Mouse (Mus musculus): Measurements from ENCODE around the gene Pnpla6. TPM values are rescaled to one million over a fixed set of nuclear protein-coding genes. Genes with fewer than 3 reads are reported as not detected.

Pnpla6 gene
- polyA plus RNA-seq (2016; fragmentation: Nextera tagmentation; extraction: Ambion mirVana): 29.0 and 29.6 TPM in 2 replicates

GRCm38 (mm10) chr8:3515260-3515671 is at the start of gene Pnpla6:
TSS of gene Pnpla6 (plus strand) at chr8:3515384.
- Histone ChIP-seq H3K27ac (peak within 1 kb of the TSS; percentile 77), H3K9ac (peak within 1 kb of the TSS; percentile 61), H3K36me3 (peaks cover 33% of the 10 kb centered on the region), H3K9me3 (no peaks in the 10 kb centered on the region), H3K4me1 (0 out of 2 replicates have a peak, but pooled peaks cover 4% of the 10 kb centered on the region), H3K4me3 (peak within 1 kb of the TSS; percentile 62), H3K4me2 (replicated peaks) (peak within 1 kb of the TSS; percentile 96), H3K27me3 (no peaks in the 10 kb centered on the region)
- ATAC-seq (ENCODE audit: insufficient number of reproducible peaks, insufficient read depth, low FRiP score, low TSS enrichment): peak; percentile 70
- under 1% methylated on average over 25 of the region's 25 CpGs for WGBS

DNA sequence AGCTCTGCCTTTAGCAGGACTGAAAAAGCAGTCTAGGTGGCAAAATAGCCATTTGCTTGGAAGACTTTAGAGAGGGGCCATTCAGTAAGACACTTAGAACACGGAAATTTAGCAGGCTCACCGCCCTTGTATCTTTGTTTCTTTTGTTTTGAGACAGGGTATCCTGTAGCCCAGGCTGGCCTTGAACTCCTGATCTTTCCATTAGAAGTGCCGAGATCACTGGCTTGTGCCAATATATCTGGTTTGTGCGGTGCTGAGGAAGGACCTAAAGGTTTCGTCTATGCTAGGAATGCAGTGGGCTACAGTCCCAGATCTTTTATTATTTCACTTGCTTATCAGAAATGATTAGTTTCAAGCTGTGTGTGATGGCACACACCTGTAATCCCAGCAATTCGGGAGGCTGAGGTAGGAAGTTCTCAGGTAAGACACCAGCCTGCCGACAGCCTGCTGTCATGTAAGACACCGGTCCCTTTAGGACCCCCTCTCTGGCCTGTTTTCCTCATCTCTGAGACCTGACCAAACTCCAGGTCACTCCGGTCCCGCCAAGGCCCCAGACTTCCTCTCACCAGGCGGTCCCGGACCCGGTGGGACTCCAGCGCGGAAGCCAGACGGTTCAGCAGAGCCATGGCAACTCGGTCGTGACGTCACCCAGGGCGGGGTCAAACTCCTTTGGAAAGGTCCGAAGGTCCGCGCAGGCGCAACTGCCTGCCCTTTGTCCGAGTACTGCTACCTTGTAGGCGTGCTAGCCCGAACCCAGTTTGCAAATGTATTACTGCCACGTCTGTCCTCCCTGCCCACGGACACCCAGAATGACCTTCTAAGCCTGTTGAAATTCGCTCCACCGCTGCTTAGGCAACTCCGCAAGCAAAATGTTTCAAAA is 47.9 kb upstream of the Pnpla6 start, which contains the start of gene Pex11g:
Pex11g (minus strand) TSS at position 675 of the 880 bp plus-strand sequence.
- peaks cover 6% of the 10 kb centered on the region; the same call in 1 of the 2 replicates for H3K4me1 ChIP-seq
- ATAC-seq (ENCODE audit: insufficient number of reproducible peaks, insufficient read depth, low FRiP score, low TSS enrichment): peak; percentile 83
- no peaks in the 10 kb centered on the region for H3K27me3 ChIP-seq
- H3K9ac ChIP-seq: peak within 1 kb of the TSS; percentile 53
- H3K4me3 ChIP-seq: peak within 1 kb of the TSS; percentile 44
- no peaks in the 10 kb centered on the region for H3K9me3 ChIP-seq
- peak within 1 kb of the TSS; percentile 67 for H3K27ac ChIP-seq
- no peaks in the 10 kb centered on the region for H3K36me3 ChIP-seq
- WGBS: 8% methylated on average over 32 of the region's 32 CpGs
- H3K4me2 ChIP-seq (replicated peaks): peak within 1 kb of the TSS; percentile 56

DNA sequence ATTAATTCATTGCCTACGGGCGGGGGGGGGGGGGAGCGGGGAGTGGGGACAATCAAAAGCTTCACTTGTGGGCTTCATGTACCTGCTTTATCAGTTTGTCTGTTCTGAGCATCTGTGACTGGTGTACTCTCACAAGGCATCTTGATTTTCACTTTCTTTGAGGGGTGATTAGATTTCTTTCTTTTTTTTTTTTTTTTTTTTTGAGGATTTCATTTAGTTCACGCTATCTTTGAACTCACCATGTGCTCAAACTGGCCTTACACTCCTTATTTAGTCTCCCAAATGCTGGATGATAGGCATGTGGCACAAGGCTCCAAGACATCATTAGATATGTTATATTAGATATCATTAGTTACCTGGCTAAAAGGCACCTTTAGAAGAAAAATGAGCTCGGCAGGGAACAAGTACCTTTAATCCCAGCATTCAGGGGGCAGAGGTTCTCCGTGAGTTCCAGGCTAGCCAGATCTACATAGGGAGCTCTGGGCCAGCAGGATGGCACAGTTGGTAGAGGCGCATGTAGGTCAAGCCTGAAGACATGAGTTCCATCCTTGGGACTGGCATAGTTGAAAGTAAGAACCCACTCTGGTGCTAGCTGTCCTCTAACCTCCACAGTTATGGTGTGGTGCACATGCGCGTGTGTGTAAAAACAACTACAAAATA is 47.2 kb upstream of the Pnpla6 start:
- no peak for ATAC-seq (ENCODE audit: insufficient number of reproducible peaks, insufficient read depth, low FRiP score, low TSS enrichment)
- peak overlapping the region; percentile 56 for H3K4me2 ChIP-seq (replicated peaks)
- no peaks in the 10 kb centered on the region for H3K36me3 ChIP-seq
- H3K27ac ChIP-seq: peak overlapping the region; percentile 67
- H3K4me1 ChIP-seq: peaks cover 6% of the 10 kb centered on the region; the same call in 1 of the 2 replicates
- H3K4me3 ChIP-seq: peak overlapping the region; percentile 44
- no peaks in the 10 kb centered on the region for H3K27me3 ChIP-seq
- WGBS: 53% methylated on average over 9 of the region's 9 CpGs
- peak overlapping the region; percentile 53 for H3K9ac ChIP-seq
- H3K9me3 ChIP-seq: no peaks in the 10 kb centered on the region

DNA sequence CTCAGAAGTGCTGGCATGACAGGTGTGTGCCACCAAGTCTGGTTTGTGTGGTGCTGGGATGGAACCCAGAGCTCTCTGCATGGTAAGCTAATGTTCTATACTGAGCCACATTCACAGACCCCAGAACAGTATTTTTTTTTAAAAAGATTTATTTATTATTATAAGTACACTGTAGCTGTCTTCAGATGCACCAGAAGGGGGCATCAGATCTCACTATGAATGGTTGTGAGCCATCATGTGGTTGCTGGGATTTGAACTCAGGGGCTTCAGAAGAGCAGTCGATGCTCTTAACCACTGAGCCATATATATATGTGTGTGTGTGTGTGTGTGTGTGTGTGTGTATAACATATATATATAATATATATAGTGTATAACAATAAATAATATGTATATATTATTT is 46.3 kb upstream of the Pnpla6 start:
- H3K36me3 ChIP-seq: no peaks in the 10 kb centered on the region
- no peak overlapping the region for H3K27ac ChIP-seq
- H3K4me1 ChIP-seq: peaks cover 6% of the 10 kb centered on the region; the same call in 1 of the 2 replicates
- H3K27me3 ChIP-seq: no peaks in the 10 kb centered on the region
- 100% methylated on average over 1 of the region's 1 CpGs for WGBS
- H3K4me2 ChIP-seq (replicated peaks): no peak overlapping the region
- ATAC-seq (ENCODE audit: insufficient number of reproducible peaks, insufficient read depth, low FRiP score, low TSS enrichment): no peak
- no peak overlapping the region for H3K4me3 ChIP-seq
- no peak overlapping the region for H3K9ac ChIP-seq
- no peaks in the 10 kb centered on the region for H3K9me3 ChIP-seq

GRCm38 (mm10) chr8:3470562-3470961 is 44.6 kb upstream of the Pnpla6 start, which contains the start of gene Tex45:
TSS of gene Tex45 (plus strand) at chr8:3470862.
- H3K36me3 ChIP-seq: no peaks in the 10 kb centered on the region
- no peak within 1 kb of the TSS for H3K27ac ChIP-seq
- H3K27me3 ChIP-seq: peaks cover 4% of the 10 kb centered on the region; the same call in 1 of the 2 replicates

DNA sequence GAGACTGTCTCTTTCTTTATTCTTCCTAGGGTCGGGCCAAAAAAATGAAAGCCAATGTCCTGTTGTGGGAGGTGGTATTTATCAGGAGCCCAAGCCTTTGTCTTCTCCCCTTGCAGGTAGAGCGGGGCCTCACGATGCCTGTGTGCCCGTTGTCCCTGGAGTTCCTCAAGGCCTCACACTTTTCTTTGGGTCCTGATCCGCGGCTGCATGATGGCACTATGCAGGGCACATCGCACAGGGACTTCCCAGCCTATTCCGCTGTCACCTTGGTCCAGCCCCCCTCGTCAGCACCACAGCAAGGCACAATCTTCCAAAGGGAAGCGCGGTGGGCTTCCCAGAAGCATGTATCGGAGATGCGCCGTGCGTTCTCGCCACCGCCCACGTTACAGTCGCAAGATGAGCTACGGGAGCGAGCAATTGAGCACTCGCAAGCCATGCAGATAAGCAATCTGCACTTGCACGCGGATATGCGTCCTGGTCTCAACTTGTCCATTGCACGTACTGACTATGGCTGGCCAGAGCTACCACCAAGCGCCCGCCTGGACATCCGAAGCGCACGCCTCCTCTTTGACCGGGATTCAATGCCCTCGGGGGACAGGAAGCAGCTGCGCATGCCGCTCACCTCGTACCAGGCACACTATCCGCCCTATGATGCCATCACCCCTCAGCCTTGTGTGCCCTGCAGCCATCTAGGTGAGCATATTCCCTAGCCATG is 39.3 kb upstream of the Pnpla6 start:
- Histone ChIP-seq H3K4me3 (peak overlapping the region; percentile 26), H3K4me1 (0 out of 2 replicates have a peak, but pooled peaks cover 5% of the 10 kb centered on the region), H3K9ac (no peak overlapping the region), H3K36me3 (no peaks in the 10 kb centered on the region), H3K4me2 (replicated peaks) (peak overlapping the region; percentile 52), H3K27me3 (peaks cover 21% of the 10 kb centered on the region; the same call in 1 of the 2 replicates), H3K27ac (no peak overlapping the region), H3K9me3 (no peaks in the 10 kb centered on the region)
- no peak for ATAC-seq (ENCODE audit: insufficient number of reproducible peaks, insufficient read depth, low FRiP score, low TSS enrichment)
- WGBS: 17% methylated on average over 37 of the region's 37 CpGs

More at GRCm38 (mm10) chr8:3470562-3470961, 44.6 kb upstream of the Pnpla6 start, which contains the start of gene Tex45:
- no peak within 1 kb of the TSS for H3K4me2 ChIP-seq (replicated peaks)
- ATAC-seq (ENCODE audit: insufficient number of reproducible peaks, insufficient read depth, low FRiP score, low TSS enrichment): no peak
- no peak within 1 kb of the TSS for H3K9ac ChIP-seq
- H3K9me3 ChIP-seq: no peaks in the 10 kb centered on the region
- peaks cover 6% of the 10 kb centered on the region; the same call in 1 of the 2 replicates for H3K4me1 ChIP-seq
- H3K4me3 ChIP-seq: no peak within 1 kb of the TSS

DNA sequence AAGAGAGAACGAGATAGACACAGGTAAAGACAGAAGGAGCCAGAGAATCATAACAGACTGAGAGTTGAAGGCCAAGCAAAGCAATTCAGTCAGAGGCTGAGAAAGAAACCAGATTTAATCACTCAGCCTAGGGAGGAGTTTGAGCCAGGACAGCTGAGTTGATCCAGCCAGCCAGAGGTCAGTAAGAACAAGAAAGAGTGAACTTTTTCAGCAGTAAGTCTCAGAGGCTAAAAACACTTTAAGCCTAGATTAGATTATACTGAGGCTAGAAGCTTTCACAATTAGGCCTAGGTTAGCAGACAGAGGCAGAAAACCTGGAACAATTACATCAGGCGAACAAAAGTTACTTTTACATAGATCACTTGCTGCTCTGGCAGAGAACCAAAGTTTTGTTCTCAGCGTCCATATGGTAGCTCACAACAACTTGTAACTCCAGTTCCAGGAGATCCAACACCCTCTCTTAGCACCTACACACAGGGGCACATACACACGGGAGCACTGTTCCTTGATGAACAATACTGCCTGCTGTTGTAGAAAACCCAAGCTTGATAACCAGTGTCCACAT is 34.9 kb upstream of the Pnpla6 start:
- WGBS: 69% methylated on average over 4 of the region's 4 CpGs
- Histone ChIP-seq H3K4me1 (0 out of 2 replicates have a peak, but pooled peaks cover 5% of the 10 kb centered on the region), H3K36me3 (no peaks in the 10 kb centered on the region), H3K9ac (no peak overlapping the region), H3K9me3 (no peaks in the 10 kb centered on the region), H3K27ac (no peak overlapping the region), H3K27me3 (peaks cover 20% of the 10 kb centered on the region; the same call in 1 of the 2 replicates), H3K4me2 (replicated peaks) (no peak overlapping the region), H3K4me3 (no peak overlapping the region)
- ATAC-seq (ENCODE audit: insufficient number of reproducible peaks, insufficient read depth, low FRiP score, low TSS enrichment): no peak

GRCm38 (mm10) chr8:3481605-3482004 is 33.6 kb upstream of the Pnpla6 start:
- Histone ChIP-seq H3K9ac (no peak overlapping the region), H3K4me3 (no peak overlapping the region), H3K4me2 (replicated peaks) (no peak overlapping the region)

DNA sequence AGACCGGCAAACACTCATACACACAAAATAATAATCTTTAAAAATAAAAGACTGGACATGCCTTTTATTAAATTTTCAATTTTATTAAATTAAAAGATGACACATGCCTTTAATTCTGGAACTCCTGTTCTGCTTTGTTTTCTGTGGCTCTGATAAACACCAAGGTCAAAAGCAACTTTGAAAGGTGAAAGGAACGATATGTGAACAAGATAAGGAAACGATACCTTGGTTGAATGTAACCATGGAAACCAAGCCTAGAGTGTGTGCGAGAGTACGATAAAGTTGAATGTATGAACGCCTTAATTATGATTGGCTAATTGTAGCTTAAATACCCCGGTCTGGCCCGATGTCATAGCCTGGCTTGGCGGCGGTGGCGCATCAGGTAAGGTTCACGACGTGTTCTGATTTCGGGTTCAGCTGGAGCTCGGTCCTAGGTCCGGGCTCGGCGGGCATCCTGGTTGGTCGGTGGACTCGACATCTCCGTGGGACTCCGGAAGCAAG is 32.9 kb upstream of the Pnpla6 start:
- 85% methylated on average over 22 of the region's 22 CpGs for WGBS
- ATAC-seq (ENCODE audit: insufficient number of reproducible peaks, insufficient read depth, low FRiP score, low TSS enrichment): no peak

More at GRCm38 (mm10) chr8:3481605-3482004, 33.6 kb upstream of the Pnpla6 start:
- Histone ChIP-seq H3K9me3 (no peaks in the 10 kb centered on the region), H3K27ac (no peak overlapping the region), H3K27me3 (peaks cover 8% of the 10 kb centered on the region; the same call in 1 of the 2 replicates), H3K36me3 (no peaks in the 10 kb centered on the region), H3K4me1 (no peaks in the 10 kb centered on the region)
- WGBS: 68% methylated on average over 5 of the region's 5 CpGs
- ATAC-seq (ENCODE audit: insufficient number of reproducible peaks, insufficient read depth, low FRiP score, low TSS enrichment): no peak

GRCm38 (mm10) chr8:3483546-3483945 is 31.6 kb upstream of the Pnpla6 start:
- Histone ChIP-seq H3K9ac (no peak overlapping the region), H3K4me3 (no peak overlapping the region), H3K27ac (no peak overlapping the region), H3K9me3 (no peaks in the 10 kb centered on the region), H3K27me3 (no peaks in the 10 kb centered on the region), H3K36me3 (no peaks in the 10 kb centered on the region), H3K4me1 (no peaks in the 10 kb centered on the region), H3K4me2 (replicated peaks) (no peak overlapping the region)
- ATAC-seq (ENCODE audit: insufficient number of reproducible peaks, insufficient read depth, low FRiP score, low TSS enrichment): no peak
- WGBS: 89% methylated on average over 7 of the region's 7 CpGs

More for the DNA sequence above, 32.9 kb upstream of the Pnpla6 start:
- H3K4me3 ChIP-seq: no peak overlapping the region
- no peak overlapping the region for H3K27ac ChIP-seq
- no peaks in the 10 kb centered on the region for H3K4me1 ChIP-seq
- H3K27me3 ChIP-seq: 0 out of 2 replicates have a peak, but pooled peaks cover 3% of the 10 kb centered on the region
- no peak overlapping the region for H3K4me2 ChIP-seq (replicated peaks)
- no peaks in the 10 kb centered on the region for H3K36me3 ChIP-seq
- H3K9ac ChIP-seq: no peak overlapping the region
- H3K9me3 ChIP-seq: no peaks in the 10 kb centered on the region
